Mouse (Mus musculus): ENCODE measurements around the gene Poln. TPM values are rescaled to one million over a fixed set of nuclear protein-coding genes. Genes with fewer than 3 reads are reported as not detected.

Poln gene
- 1 to 10 TPM; 1.2 to 2.5 TPM for polyA plus RNA-seq (2017; shearing (Covaris generic))

GRCm38 (mm10) chr5:34168950-34169891, at the start of gene Poln, which contains the start of gene Haus3:
Poln (minus strand) TSS chr5:34169448.
Haus3 (minus strand) TSS chr5:34169527.

GRCm38 (mm10) chr5:34187601-34188316, 18.5 kb upstream of the Poln start, which contains the start of gene Mxd4:
Mxd4 (minus strand) TSS chr5:34187720.

GRCm38 (mm10) chr5:33995843-33996693, 173.2 kb downstream of the Poln start, which contains the start of gene Nat8l:
Nat8l (plus strand) TSS chr5:33995984.

GRCm38 (mm10) chr5:33983309-33984121, 185.7 kb downstream of the Poln start, which contains the start of gene Gm1673:
Gm1673 (plus strand) TSS chr5:33983433.

Other genes starting within 250 kb of the Poln start
- gene Nelfa, start 233.0 kb downstream of the Poln start, polyA plus RNA-seq (2017; shearing (Covaris generic)), result 10 to 100 TPM; 45.7 to 51.7 TPM
- gene Gm1673, start 186.0 kb downstream of the Poln start, polyA plus RNA-seq (2017; shearing (Covaris generic)), result not detected
- gene Nat8l, start 173.5 kb downstream of the Poln start, polyA plus RNA-seq (2017; shearing (Covaris generic)), result under 1 TPM in 1 of 2 experiments, not detected in 1; 0.28 TPM
- 10 to 100 TPM; 72.8 to 76.0 TPM for gene Haus3, start 79 bp upstream of the Poln start, polyA plus RNA-seq (2017; shearing (Covaris generic))
- gene Mxd4, start 18.3 kb upstream of the Poln start, polyA plus RNA-seq (2017; shearing (Covaris generic)), result 10 to 100 TPM; 57.2 to 84.6 TPM
- 1 to 10 TPM; 2.4 to 2.9 TPM for gene Zfyve28, start 119.0 kb upstream of the Poln start, polyA plus RNA-seq (2017; shearing (Covaris generic))
- gene Cfap99, start 119.2 kb upstream of the Poln start, polyA plus RNA-seq (2017; shearing (Covaris generic)), result under 1 TPM in 1 of 2 experiments, not detected in 1; 0.31 TPM
- 100 to 1,000 TPM; 139 to 179 TPM for gene Rnf4, start 166.8 kb upstream of the Poln start, polyA plus RNA-seq (2017; shearing (Covaris generic))
- 10 to 100 TPM; 15.3 to 19.3 TPM for gene Fam193a, start 200.5 kb upstream of the Poln start, polyA plus RNA-seq (2017; shearing (Covaris generic))